Mouse (Mus musculus) left cerebral cortex, adult 2 months (tissue): ENCODE data around the gene Rep15. TPM values are rescaled to one million over a fixed set of nuclear protein-coding genes. Genes with fewer than 3 reads are reported as not detected.

ENCODE experiments used
- DNase-seq, 2 experiments: peaks; one replicate each; pipeline ENCODE4 v3.0.0; 2021 to 2022; ENCODE audit warnings: low spot score in 2 of 2, mixed read lengths in 1 of 2; ENCODE audit errors: extremely low spot score in 1 of 2
- H3K27ac ChIP-seq: fragments of 200-600 bp; 2 replicates; pipeline ENCODE4 v1.8.1; 2022
- H3K4me3 ChIP-seq: fragments of 200-600 bp; 2 replicates; pipeline ENCODE4 v1.8.1; 2022
- CTCF ChIP-seq: fragments of 200-600 bp; IDR thresholded peaks from 2 replicates; pipeline ENCODE4 v1.8.1; 2022; ENCODE audit warnings: antibody characterized with exemption, mild to moderate bottlenecking, moderate library complexity
- intact Hi-C: fragments of 180-260 bp; cut with DNase I; formaldehyde crosslinking; loops from one replicate; pipeline ENCODE4 v1.15.1; 2025
- total RNA-seq, 2 experiments: library from RNA; stranded (reverse); gene quantifications; 2 replicates each; pipeline ENCODE4 v1.2.3; 2021

Gene Rep15
- total RNA-seq, 2 experiments from 2014 or later, result 2.6 to 3.0 TPM

GRCm38 (mm10) chr6:147062694-147063093 lies 30.3 kb downstream of the Rep15 start:
- H3K4me3 ChIP-seq, result no peak overlapping the region

GRCm38 (mm10) chr6:147064226-147064943 lies 32.0 kb downstream of the Rep15 start:
- Histone ChIP-seq H3K4me3 (no peak overlapping the region), H3K27ac (no peak overlapping the region)
- no peak for DNase-seq
- TF ChIP-seq CTCF, result no peak
- intact Hi-C loops, result no loop called here

More at GRCm38 (mm10) chr6:147062694-147063093, 30.3 kb downstream of the Rep15 start:
- no peak overlapping the region for H3K27ac ChIP-seq
- no peak for TF ChIP-seq CTCF
- DNase-seq, result no peak
- intact Hi-C loops, result no loop called here

- no peak overlapping the region for H3K27ac ChIP-seq
- TF ChIP-seq CTCF, result no peak
- DNase-seq, result no peak
- H3K4me3 ChIP-seq, result no peak overlapping the region
- intact Hi-C loops, result no loop called here
These were observed 32.5 kb downstream of the Rep15 start for GRCm38 (mm10) chr6:147064944-147065261.

GRCm38 (mm10) chr6:147075808-147076387 lies 43.5 kb downstream of the Rep15 start:
- Histone ChIP-seq H3K27ac (no peak overlapping the region), H3K4me3 (no peak overlapping the region)
- intact Hi-C loops, result no loop called here
- no peak for DNase-seq
- TF ChIP-seq CTCF, result no peak

- DNase-seq, result no peak
- Histone ChIP-seq H3K27ac (no peak overlapping the region), H3K4me3 (no peak overlapping the region)
- TF ChIP-seq CTCF, result no peak
- intact Hi-C loops, result no loop called here
These were observed 44.5 kb downstream of the Rep15 start for GRCm38 (mm10) chr6:147076878-147077277.

GRCm38 (mm10) chr6:147079919-147080318 lies 47.5 kb downstream of the Rep15 start:
- TF ChIP-seq CTCF, result no peak
- intact Hi-C loops, result no loop called here
- H3K27ac ChIP-seq, result no peak overlapping the region
- DNase-seq, result no peak
- no peak overlapping the region for H3K4me3 ChIP-seq

Other genes with a start within 250 kb of the Rep15 start
- 10 to 100 TPM in 1 of 2 experiments, 1 to 10 TPM in 1; 8.2 to 10.2 TPM for gene Arntl2, start 236.5 kb upstream of the Rep15 start, total RNA-seq
- not detected for gene Smco2, start 182.5 kb upstream of the Rep15 start, total RNA-seq
- gene Ppfibp1, start 144.1 kb upstream of the Rep15 start, total RNA-seq, result 10 to 100 TPM; 61.0 to 61.6 TPM
- not detected for gene 1700034J05Rik, start 78.2 kb upstream of the Rep15 start, total RNA-seq
- 10 to 100 TPM; 43.7 to 47.9 TPM for gene Mrps35, start 10.2 kb downstream of the Rep15 start, total RNA-seq
- gene Mansc4, start 54.4 kb downstream of the Rep15 start, total RNA-seq, result not detected
- gene Klhl42, start 58.8 kb downstream of the Rep15 start, total RNA-seq, result 10 to 100 TPM; 24.5 to 24.8 TPM
- 1 to 10 TPM; 4.0 to 4.2 TPM for gene Pthlh, start 231.6 kb downstream of the Rep15 start, total RNA-seq